8 mouse cellular contexts compared by ENCODE assay signal in genomic region chr14:121919752-121920151, GRCm38 (mm10). TPM values are rescaled to one million over a fixed set of nuclear protein-coding genes. Genes with fewer than 3 reads are reported as not detected.
DNase-seq lines count a peak whose midpoint lies in the region; ATAC-seq lines count a peak whose summit lies in the region.

No protein-coding gene starts in this region.

- H3K36me3 ChIP-seq in liver, embryonic 11.5 days (ENCODE audit: control insufficient read depth, insufficient read depth, low read length), result 0 out of 2 replicates have a peak, but pooled peaks cover 3% of the 10 kb centered on the region

- H3K27ac ChIP-seq in liver, embryonic 11.5 days (ENCODE audit: low read depth, low read length), result no peak overlapping the region

- H3K4me2 ChIP-seq in liver, embryonic 11.5 days, result no peak overlapping the region

- no peaks in the 10 kb centered on the region for H3K27me3 ChIP-seq in liver, embryonic 11.5 days (replicated peaks; ENCODE audit: control insufficient read depth, insufficient read depth, low read length)

- no peaks in the 10 kb centered on the region for H3K9me3 ChIP-seq in liver, embryonic 11.5 days (ENCODE audit: control insufficient read depth, low read length)

- peak; percentile 24 for DNase-seq in cerebellum, adult 8-10 months
- no peak for DNase-seq in cerebellum, adult 11-12 months
- peak; percentile 30 for DNase-seq in liver, embryonic 11.5 days (ENCODE audit: low spot score)
- DNase-seq in liver, result no peak
- peak; percentile 34 for DNase-seq in ZHBTc4 (ENCODE audit: low read depth, low spot score)
- DNase-seq in right cerebral cortex, postnatal 14 days, result no peak
- DNase-seq in ovary, postnatal 10 days (ENCODE audit: low spot score), result no peak

- H3K4me1 ChIP-seq in liver, embryonic 11.5 days (replicated peaks; ENCODE audit: control insufficient read depth, insufficient read depth, low read length), result 0 out of 2 replicates have a peak, but pooled peaks cover 3% of the 10 kb centered on the region

- ATAC-seq in liver, embryonic 11.5 days (replicated peaks; ENCODE audit: low FRiP score), result no peak
- ATAC-seq in megakaryocyte, adult 5-6 weeks (ENCODE audit: poor library complexity, severe bottlenecking), result 0 out of 2 replicates have a peak, but pooled peaks have one; percentile 31

- H3K4me3 ChIP-seq in liver, embryonic 11.5 days (ENCODE audit: low read depth, low read length), result no peak overlapping the region

- H3K9ac ChIP-seq in liver, embryonic 11.5 days (ENCODE audit: low read depth, low read length), result no peak overlapping the region

- whole genome bisulfite sequencing in liver, embryonic 11.5 days, result 37% methylated on average over 3 of the region's 3 CpGs

RNA-seq across cellular contexts. Expression of gene Gpr18, which starts 4.2 kb away (rescaled TPM):
- not detected in 2 replicates for polyA plus RNA-seq in liver, embryonic 11.5 days (2014; fragmentation: Nextera tagmentation; extraction: Ambion mirVana)
- total RNA-seq in megakaryocyte, adult 5-6 weeks (2015), result 11.3 and 16.1 TPM in 2 replicates
- 11.9 and 12.9 TPM in 2 replicates for total RNA-seq in megakaryocyte, adult 5-6 weeks (2017)

RNA-seq across cellular contexts. Expression of gene Ubac2, which starts 41.3 kb away (rescaled TPM):
- 43.8 and 44.6 TPM in 2 replicates for polyA plus RNA-seq in liver, embryonic 11.5 days (2014; fragmentation: Nextera tagmentation; extraction: Ambion mirVana)
- total RNA-seq in megakaryocyte, adult 5-6 weeks (2015), result 34.2 and 35.6 TPM in 2 replicates
- 19.3 and 27.3 TPM in 2 replicates for total RNA-seq in megakaryocyte, adult 5-6 weeks (2017)

RNA-seq across cellular contexts. Expression of gene Gpr183, which starts 45.2 kb away (rescaled TPM):
- 3.2 and 3.9 TPM in 2 replicates for polyA plus RNA-seq in liver, embryonic 11.5 days (2014; fragmentation: Nextera tagmentation; extraction: Ambion mirVana)
- 39.0 and 39.1 TPM in 2 replicates for total RNA-seq in megakaryocyte, adult 5-6 weeks (2015)
- total RNA-seq in megakaryocyte, adult 5-6 weeks (2017), result 33.8 and 36.4 TPM in 2 replicates

Comparison
In these comparisons a context has a peak if more than half of its experiments do, and no peak if none do; other contexts are left out.
1. DNase-seq: peak in cerebellum, adult 8-10 months (single experiment), liver, embryonic 11.5 days (single experiment) and ZHBTc4 (single experiment); none in cerebellum, adult 11-12 months (single experiment), liver (single experiment), right cerebral cortex, postnatal 14 days (single experiment) and ovary, postnatal 10 days (single experiment).